Mouse (Mus musculus) thymus, adult 2 months (tissue): Measurements from ENCODE around the gene Mroh7. TPM values are rescaled to one million over a fixed set of nuclear protein-coding genes. Genes with fewer than 3 reads are reported as not detected.

Experiments used
- DNase-seq: peaks from one replicate; pipeline ENCODE4 v3.0.0; 2021
- H3K27ac ChIP-seq: fragments of 200-500 bp; 2 replicates; pipeline ENCODE4 v1.5.1; 2012; ENCODE audit warnings: low read length, control low read depth; ENCODE audit not compliant: control insufficient read depth, insufficient read depth
- H3K27me3 ChIP-seq: fragments of 200-500 bp; 2 replicates; pipeline ENCODE4 v1.6.1; 2012; ENCODE audit warnings: mild to moderate bottlenecking, low read length, moderate library complexity, mixed read lengths; ENCODE audit not compliant: control insufficient read depth, insufficient read depth
- H3K36me3 ChIP-seq: fragments of 200-500 bp; 2 replicates; pipeline ENCODE4 v1.6.1; 2012; ENCODE audit warnings: mild to moderate bottlenecking, low read length, moderate library complexity; ENCODE audit not compliant: control insufficient read depth, insufficient read depth
- H3K4me1 ChIP-seq: fragments of 200-500 bp; replicated peaks from 2 replicates; pipeline ENCODE4 v1.6.1; 2012; ENCODE audit warnings: low read length; ENCODE audit not compliant: control insufficient read depth, insufficient read depth
- H3K4me3 ChIP-seq: fragments of 200-500 bp; 2 replicates; pipeline ENCODE4 v1.5.1; 2012; ENCODE audit warnings: mild to moderate bottlenecking, low read length, control low read depth, moderate library complexity; ENCODE audit not compliant: control insufficient read depth, insufficient read depth
- CTCF ChIP-seq: fragments of 200-500 bp; IDR thresholded peaks from 2 replicates; pipeline ENCODE4 v1.5.1; 2012; ENCODE audit warnings: mild to moderate bottlenecking, control low read depth, low read length, moderate library complexity, borderline replicate concordance; ENCODE audit not compliant: control insufficient read depth, poor library complexity, insufficient read depth; ENCODE audit errors: extremely low read depth
- POLR2A ChIP-seq: fragments of 200-500 bp; IDR thresholded peaks from 2 replicates; pipeline ENCODE4 v1.6.1; 2012; ENCODE audit warnings: mild to moderate bottlenecking, low read length, control low read depth, moderate library complexity; ENCODE audit not compliant: control insufficient read depth, poor library complexity, insufficient read depth; ENCODE audit errors: extremely low read depth
- WGBS: fragments of 180-500 bp; shearing (Covaris S2); methylation state at CpG from one replicate; pipeline ENCODE4 v1.1.7; 2018; 5-methylcytosine and 5-hydroxymethylcytosine counted together
- polyA plus RNA-seq: library from polyadenylated mRNA; depleted of rRNA; stranded (reverse); fragments of >200 nt; gene quantifications from 2 replicates; pipeline ENCODE4 v1.2.3, GENCODE M21; 2012

The Mroh7 gene
- polyA plus RNA-seq, 1 experiment, result 0.27 TPM

DNA sequence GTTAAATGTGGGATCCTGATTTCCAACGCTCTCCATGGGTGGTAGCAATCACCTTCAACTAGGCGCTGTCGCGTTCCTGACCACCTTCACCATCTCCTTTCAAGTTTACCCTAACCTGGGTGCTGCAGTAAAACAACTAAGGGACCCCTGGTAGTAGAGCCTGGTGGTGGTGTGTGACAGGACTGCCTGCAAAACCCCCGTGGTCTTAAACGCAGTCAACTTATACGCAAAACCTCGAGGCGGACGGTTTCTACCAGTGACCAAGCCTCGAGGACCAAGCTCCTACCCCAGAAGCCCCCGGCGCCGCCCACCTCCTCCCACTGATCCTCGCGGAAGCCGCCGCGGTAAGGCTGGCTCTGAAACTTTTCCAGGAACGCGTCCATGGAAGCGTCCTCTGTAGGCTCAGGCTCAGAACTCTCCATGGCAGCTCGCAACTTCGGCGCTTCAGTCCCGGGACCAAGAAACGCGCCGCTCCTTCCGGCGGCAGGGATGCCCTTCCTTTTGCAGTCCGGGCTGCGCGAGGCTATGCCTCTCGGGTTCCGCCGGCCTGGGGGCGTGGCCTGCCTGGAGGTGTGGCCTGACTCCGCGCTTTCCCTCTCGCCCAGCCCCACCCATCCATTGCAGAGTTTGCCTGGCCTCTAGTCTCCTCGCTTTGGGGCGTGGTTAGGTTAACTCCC is 52.1 kb downstream of the Mroh7 start, which contains the start of gene Ttc4:
Gene Ttc4, minus strand, starts transcription at position 503 of the 677 bp plus-strand sequence.
- Histone ChIP-seq H3K36me3 (peaks cover 12% of the 10 kb centered on the region), H3K27ac (no peak within 1 kb of the TSS), H3K27me3 (no peaks in the 10 kb centered on the region), H3K4me1 (peaks cover 4% of the 10 kb centered on the region; the same call in 1 of the 2 replicates), H3K4me3 (peak within 1 kb of the TSS; percentile 95)
- WGBS, result 1% methylated on average over 43 of the region's 43 CpGs
- DNase-seq, result peak; percentile 88
- TF ChIP-seq POLR2A, result peak; percentile 45; the same call in 1 of the 2 replicates
- TF ChIP-seq CTCF, result peak; percentile 35; the same call in 1 of the 2 replicates

DNA sequence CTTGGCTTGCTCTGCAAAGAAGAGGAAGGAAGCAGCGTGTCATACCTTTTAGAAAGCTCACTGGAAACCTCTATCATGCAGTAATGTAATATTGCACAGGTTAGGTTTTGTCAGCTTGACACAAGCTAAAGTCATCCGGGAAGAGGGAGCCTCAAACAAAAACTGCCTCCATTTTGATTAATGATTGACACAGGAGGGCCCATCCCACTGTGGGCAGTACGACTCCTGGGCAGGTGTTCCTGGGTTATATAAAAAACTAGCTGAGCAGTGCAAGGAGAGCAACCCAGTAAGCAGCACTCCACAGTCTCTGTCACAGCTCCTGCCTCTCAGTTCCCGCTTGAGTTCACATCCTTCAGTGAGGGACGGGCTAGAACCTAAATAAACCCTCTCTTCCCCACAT is 54.0 kb downstream of the Mroh7 start:
- Histone ChIP-seq H3K4me1 (peaks cover 4% of the 10 kb centered on the region; the same call in 1 of the 2 replicates), H3K36me3 (peaks cover 15% of the 10 kb centered on the region), H3K4me3 (no peak overlapping the region), H3K27me3 (no peaks in the 10 kb centered on the region), H3K27ac (no peak overlapping the region)
- 96% methylated on average over 5 of the region's 5 CpGs for WGBS
- no peak for DNase-seq
- no peak for TF ChIP-seq CTCF
- no peak for TF ChIP-seq POLR2A

DNA sequence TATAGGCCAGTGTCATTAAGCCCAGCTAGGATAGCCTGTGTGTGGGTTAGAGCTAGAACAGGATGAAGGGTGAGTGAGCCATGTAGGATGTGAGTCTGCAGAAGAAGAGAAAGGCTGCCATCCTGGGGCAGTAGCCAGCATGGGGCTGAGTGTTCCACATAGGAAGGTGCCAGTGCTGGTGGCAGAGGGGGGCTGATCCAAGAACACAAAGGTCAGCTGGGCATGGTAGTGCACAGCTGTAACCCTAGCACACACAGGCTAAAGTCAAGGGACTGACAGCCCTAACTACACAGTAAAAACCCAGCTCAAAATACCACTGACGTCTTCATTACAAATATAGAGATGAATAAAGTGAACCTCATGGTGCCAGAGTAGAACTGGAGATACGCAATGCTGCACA is 64.2 kb downstream of the Mroh7 start:
- Histone ChIP-seq H3K4me1 (no peaks in the 10 kb centered on the region), H3K27ac (no peak overlapping the region), H3K27me3 (no peaks in the 10 kb centered on the region), H3K36me3 (peaks cover 84% of the 10 kb centered on the region), H3K4me3 (no peak overlapping the region)
- 97% methylated on average over 2 of the region's 2 CpGs for WGBS
- no peak for DNase-seq
- no peak for TF ChIP-seq POLR2A
- no peak for TF ChIP-seq CTCF

DNA sequence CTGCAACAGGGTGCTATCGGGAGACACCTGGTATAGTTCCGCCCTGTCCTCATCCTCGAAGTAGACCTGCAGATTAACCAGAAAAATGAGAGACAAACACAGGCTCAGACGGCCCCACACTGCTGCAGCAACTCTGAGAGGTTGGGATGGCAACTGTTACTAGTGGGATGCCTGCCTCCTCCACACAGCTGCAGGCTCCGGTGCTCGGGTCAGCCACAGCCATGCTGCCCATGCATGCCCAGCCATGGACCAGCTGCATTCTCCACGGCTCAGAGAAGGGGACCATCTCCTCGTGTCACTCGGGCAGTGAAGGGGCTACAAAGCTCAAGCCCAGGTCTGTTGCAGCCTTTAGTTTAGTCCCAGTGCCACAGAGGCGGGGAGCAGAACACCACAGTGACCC is 65.1 kb downstream of the Mroh7 start:
- peaks cover 82% of the 10 kb centered on the region for H3K36me3 ChIP-seq
- no peak for DNase-seq
- 96% methylated on average over 10 of the region's 10 CpGs for WGBS
- TF ChIP-seq POLR2A (no peak), CTCF (no peak)
- no peak overlapping the region for H3K27ac ChIP-seq
- no peaks in the 10 kb centered on the region for H3K27me3 ChIP-seq
- H3K4me3 ChIP-seq, result no peak overlapping the region
- H3K4me1 ChIP-seq, result no peaks in the 10 kb centered on the region

DNA sequence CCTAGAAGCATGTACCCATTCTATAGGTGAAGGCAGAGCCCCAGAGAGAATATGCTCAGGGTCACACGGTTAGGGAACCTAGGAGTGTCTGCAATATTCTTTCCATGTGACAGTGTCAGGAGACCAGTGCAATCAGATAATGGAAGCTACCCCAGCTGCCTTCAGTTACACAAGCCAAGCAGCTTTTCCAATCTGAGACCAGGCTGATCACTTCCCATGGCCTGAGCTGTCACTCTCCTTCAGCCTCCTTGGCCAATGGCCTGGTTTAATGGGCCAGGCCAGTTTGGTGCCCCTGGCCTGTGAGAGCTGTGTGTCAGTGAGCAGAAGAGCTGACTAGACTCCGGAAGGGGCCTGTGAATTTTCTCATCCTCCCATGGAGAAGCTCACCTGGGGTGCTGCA is 65.5 kb downstream of the Mroh7 start:
- H3K27ac ChIP-seq, result no peak overlapping the region
- 93% methylated on average over 2 of the region's 2 CpGs for WGBS
- TF ChIP-seq CTCF, result no peak
- TF ChIP-seq POLR2A, result no peak
- no peak for DNase-seq
- H3K4me1 ChIP-seq, result no peaks in the 10 kb centered on the region
- H3K4me3 ChIP-seq, result no peak overlapping the region
- peaks cover 81% of the 10 kb centered on the region for H3K36me3 ChIP-seq
- H3K27me3 ChIP-seq, result no peaks in the 10 kb centered on the region

DNA sequence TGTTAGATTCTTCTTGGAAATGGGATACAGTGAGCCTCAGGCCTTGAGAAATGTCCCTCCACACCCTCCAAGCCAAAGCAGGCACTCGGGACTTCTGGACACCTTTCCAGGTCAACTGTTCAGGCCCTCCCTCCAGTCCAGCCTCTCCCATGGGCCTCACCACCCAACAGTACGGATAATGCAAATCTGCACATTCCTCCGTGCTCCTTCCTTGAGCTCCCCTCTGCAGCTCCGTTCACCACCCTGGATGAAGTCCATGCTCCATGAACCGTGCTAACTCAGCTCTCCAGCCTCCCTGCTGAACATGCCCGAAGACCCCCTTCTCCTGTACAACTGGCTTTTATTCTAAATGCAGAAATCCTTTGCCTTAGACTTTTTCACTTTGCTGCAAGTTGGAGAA is 66.0 kb downstream of the Mroh7 start:
- H3K36me3 ChIP-seq, result peaks cover 76% of the 10 kb centered on the region
- 96% methylated on average over 6 of the region's 6 CpGs for WGBS
- no peak overlapping the region for H3K27ac ChIP-seq
- H3K4me3 ChIP-seq, result no peak overlapping the region
- no peak for DNase-seq
- H3K27me3 ChIP-seq, result no peaks in the 10 kb centered on the region
- TF ChIP-seq CTCF, result no peak
- no peak for TF ChIP-seq POLR2A
- H3K4me1 ChIP-seq, result no peaks in the 10 kb centered on the region

DNA sequence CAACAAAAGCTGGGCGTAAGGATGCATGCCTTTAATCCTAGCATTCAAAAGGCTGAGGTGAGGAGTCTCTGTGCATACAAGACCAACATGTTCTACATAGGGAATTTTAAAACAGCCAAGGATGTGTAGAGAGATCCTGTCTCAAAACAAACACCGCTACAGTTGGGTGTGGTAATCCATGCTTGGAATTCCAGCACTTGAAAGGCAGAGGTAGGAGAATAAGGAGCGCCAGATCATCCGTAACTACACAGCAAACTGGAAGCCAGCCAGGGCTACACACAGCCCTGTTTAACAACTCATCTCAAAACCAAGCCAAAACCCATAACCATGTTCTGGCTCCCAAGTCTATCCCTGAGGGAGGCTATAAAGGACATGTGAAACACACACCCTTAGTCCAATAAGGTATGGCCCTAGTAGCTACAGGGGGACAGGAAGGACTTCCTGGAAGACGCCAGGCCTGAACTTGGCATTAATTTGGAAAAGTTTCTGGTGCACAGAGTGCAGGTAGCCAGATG is 66.7 kb downstream of the Mroh7 start:
- TF ChIP-seq CTCF (no peak), POLR2A (no peak)
- Histone ChIP-seq H3K27ac (no peak overlapping the region), H3K4me1 (no peaks in the 10 kb centered on the region), H3K27me3 (no peaks in the 10 kb centered on the region), H3K4me3 (no peak overlapping the region), H3K36me3 (peaks cover 69% of the 10 kb centered on the region)
- WGBS, result 98% methylated on average over 5 of the region's 5 CpGs
- DNase-seq, result no peak
